8 mouse cellular contexts compared by ENCODE assay signal in genomic region chr6:86009980-86010379, GRCm38 (mm10). TPM values are rescaled to one million over a fixed set of nuclear protein-coding genes. Genes with fewer than 3 reads are reported as not detected.
A peak's percentile ranks its signal among the peaks of the same experiment; 100 is the strongest.
DNase-seq lines count a peak whose midpoint lies in the region; ATAC-seq lines count a peak whose summit lies in the region.

No protein-coding gene starts in this region.

- H3K4me1 ChIP-seq in neural tube, embryonic 11.5 days (ENCODE audit: control insufficient read depth, insufficient read depth, low read length), result no peaks in the 10 kb centered on the region

- ATAC-seq in common myeloid progenitor, adult 5-6 weeks (replicated peaks; ENCODE audit: low read depth, poor library complexity, severe bottlenecking), result peak; percentile 87
- ATAC-seq in neural tube, embryonic 11.5 days (ENCODE audit: insufficient read depth, low FRiP score, low TSS enrichment), result no peak

- H3K27me3 ChIP-seq in neural tube, embryonic 11.5 days (ENCODE audit: control insufficient read depth, insufficient read depth, low read length), result no peaks in the 10 kb centered on the region

- no peak overlapping the region for H3K27ac ChIP-seq in neural tube, embryonic 11.5 days (ENCODE audit: low read depth, low read length)

- H3K4me2 ChIP-seq in neural tube, embryonic 11.5 days (ENCODE audit: low read depth), result no peak overlapping the region

- H3K36me3 ChIP-seq in neural tube, embryonic 11.5 days (ENCODE audit: control insufficient read depth, insufficient read depth, low read length), result no peaks in the 10 kb centered on the region

- peak; percentile 45 for DNase-seq in ovary, postnatal 36 days (ENCODE audit: low spot score)
- no peak for DNase-seq in ovary, postnatal 10 days (ENCODE audit: low spot score)
- peak; percentile 55 to 80 for DNase-seq in adrenal gland, adult (ENCODE audit: inconsistent age in 2 of 2, low spot score in 1 of 2)
- peak; percentile 20 to 43 for DNase-seq in heart, postnatal 36 days
- DNase-seq in left cerebral cortex, postnatal 36 days (ENCODE audit: low spot score in 2 of 2), result peak; percentile 37 to 40
- peak; percentile 67 for DNase-seq in neural tube, embryonic 11.5 days (ENCODE audit: low spot score)
- peak; percentile 42 to 49 for DNase-seq in thymus, postnatal 36 days

- H3K9me3 ChIP-seq in neural tube, embryonic 11.5 days (ENCODE audit: control insufficient read depth, low read length), result no peaks in the 10 kb centered on the region

- H3K4me3 ChIP-seq in neural tube, embryonic 11.5 days (ENCODE audit: low read depth, low read length), result no peak overlapping the region

- no peak overlapping the region for H3K9ac ChIP-seq in neural tube, embryonic 11.5 days (ENCODE audit: low read length)

- WGBS in neural tube, embryonic 11.5 days, result 38% methylated on average over 4 of the region's 4 CpGs

- intact Hi-C loops in heart, postnatal 36 days (cut with DNase I), result loop anchor here (1.0 to 5.0 kb wide), 2 partner anchors 49 to 178 kb away; partner anchors contain the start of genes Dusp11 and Nat8
- intact Hi-C loops in left cerebral cortex, postnatal 36 days (cut with DNase I), result loop anchor here (5.0 kb wide), 2 partner anchors 38 to 73 kb away; no protein-coding TSS in a partner anchor

RNA-seq across cellular contexts. Expression of gene Figla, which starts 6.0 kb away (rescaled TPM):
- not detected in 2 replicates for total RNA-seq in common myeloid progenitor, adult 5-6 weeks (2017)
- total RNA-seq in heart, postnatal 36 days (2021), result not detected
- total RNA-seq in left cerebral cortex, postnatal 36 days (2021), result not detected
- not detected in 2 replicates for polyA plus RNA-seq in neural tube, embryonic 11.5 days (2014; fragmentation: Nextera tagmentation; extraction: Ambion mirVana)

RNA-seq across cellular contexts. Expression of gene Add2, which starts 18.5 kb away (rescaled TPM):
- total RNA-seq in common myeloid progenitor, adult 5-6 weeks (2017), result 31.6 and 44.5 TPM in 2 replicates
- total RNA-seq in heart, postnatal 36 days (2021), result under 1 TPM; 0.16 to 0.64 TPM
- 100 to 1,000 TPM; 220 to 232 TPM for total RNA-seq in left cerebral cortex, postnatal 36 days (2021)
- 65.8 and 67.0 TPM in 2 replicates for polyA plus RNA-seq in neural tube, embryonic 11.5 days (2014; fragmentation: Nextera tagmentation; extraction: Ambion mirVana)

RNA-seq across cellular contexts. Expression of gene Dusp11, which starts 48.5 kb away (rescaled TPM):
- total RNA-seq in common myeloid progenitor, adult 5-6 weeks (2017), result 41.9 and 69.4 TPM in 2 replicates
- total RNA-seq in heart, postnatal 36 days (2021), result 10 to 100 TPM; 41.3 to 44.8 TPM
- total RNA-seq in left cerebral cortex, postnatal 36 days (2021), result 10 to 100 TPM; 47.4 to 96.1 TPM
- polyA plus RNA-seq in neural tube, embryonic 11.5 days (2014; fragmentation: Nextera tagmentation; extraction: Ambion mirVana), result 45.0 and 46.9 TPM in 2 replicates

Comparison
In these comparisons a context has a peak if more than half of its experiments do, and no peak if none do; other contexts are left out.
1. RNA of gene Add2, which starts 18.5 kb away (total RNA-seq): 220 to 232 TPM in left cerebral cortex, postnatal 36 days and 31.6 to 44.5 TPM in common myeloid progenitor, adult 5-6 weeks; 0.16 to 0.64 TPM in heart, postnatal 36 days; every median in the first group is over 10 times any median in the second.